Mouse (Mus musculus) heart, embryonic 16.5 days (tissue): ENCODE measurements at regions not wholly inside any gene's neighbourhood (a gene's known extent, or its start where the extent isn't known, plus 50 kb on each side); places are given as distances from the start of the nearest gene placed in this dataset.
"Not testable (repeated sequence)": the region's sequence is repeated elsewhere in the genome, so short reads cannot be mapped to it uniquely, and the experiment has no call there.

Experiments
- ATAC-seq: fragments of 200-750 bp; cut with Nextera tagmentation; replicated peaks from 2 replicates; pipeline ENCODE4 v1.8.0; 2017; ENCODE audit warnings: moderate number of reproducible peaks; ENCODE audit not compliant: insufficient read depth, low FRiP score; ENCODE audit errors: extremely low read depth
- H3K27ac ChIP-seq: fragments of 300-500 bp; sonication (generic); 2 replicates; pipeline ENCODE4 v1.5.1; 2014; ENCODE audit warnings: mild to moderate bottlenecking, low read length, control low read depth, moderate library complexity
- H3K27me3 ChIP-seq: fragments of 300-500 bp; sonication (generic); 2 replicates; pipeline ENCODE4 v1.6.1; 2014; ENCODE audit warnings: low read length, mixed read lengths; ENCODE audit not compliant: control insufficient read depth, insufficient read depth
- H3K36me3 ChIP-seq: fragments of 300-500 bp; sonication (generic); 2 replicates; pipeline ENCODE4 v1.6.1; 2014; ENCODE audit not compliant: control insufficient read depth, insufficient read depth
- H3K4me1 ChIP-seq: fragments of 300-500 bp; sonication (generic); 2 replicates; pipeline ENCODE4 v1.6.1; 2014; ENCODE audit warnings: low read length, mixed read lengths; ENCODE audit not compliant: control insufficient read depth, insufficient read depth
- H3K4me2 ChIP-seq: fragments of 300-500 bp; sonication (generic); 2 replicates; pipeline ENCODE4 v1.6.1; 2014; ENCODE audit warnings: low read depth, mild to moderate bottlenecking, control low read depth, low read length
- H3K4me3 ChIP-seq: fragments of 300-500 bp; sonication (generic); 2 replicates; pipeline ENCODE4 v1.5.1; 2014; ENCODE audit warnings: mild to moderate bottlenecking, control low read depth, low read length
- H3K9ac ChIP-seq: fragments of 300-500 bp; sonication (generic); 2 replicates; pipeline ENCODE4 v1.6.1; 2014; ENCODE audit warnings: low read length, control low read depth
- H3K9me3 ChIP-seq: fragments of 300-500 bp; sonication (generic); replicated peaks from 2 replicates; pipeline ENCODE4 v1.6.1; 2016; ENCODE audit warnings: low read length; ENCODE audit not compliant: control insufficient read depth
- WGBS: fragments of 180-500 bp; shearing (Covaris S2); extraction: QIAGEN DNeasy Blood & Tissue Kit; methylation state at CpG from one replicate; pipeline ENCODE4 v1.1.7; 2014; 5-methylcytosine and 5-hydroxymethylcytosine counted together

- no peak overlapping the region for H3K4me3 ChIP-seq
- WGBS = 72% methylated on average over 15 of the region's 15 CpGs
- ATAC-seq = no peak
- peaks cover 14% of the 10 kb centered on the region for H3K9me3 ChIP-seq
- H3K36me3 ChIP-seq = no peaks in the 10 kb centered on the region
- H3K27me3 ChIP-seq = no peaks in the 10 kb centered on the region
- H3K27ac ChIP-seq = no peak overlapping the region
- H3K9ac ChIP-seq = no peak overlapping the region
- no peaks in the 10 kb centered on the region for H3K4me1 ChIP-seq
- no peak overlapping the region for H3K4me2 ChIP-seq
Measured at GRCm38 (mm10) chr1:35890500-35890900, 177.7 kb upstream of the Hs6st1 start.

- Histone ChIP-seq H3K4me3 (no peak overlapping the region), H3K4me2 (no peak overlapping the region), H3K9me3 (peaks cover 10% of the 10 kb centered on the region), H3K9ac (no peak overlapping the region), H3K27ac (no peak overlapping the region), H3K4me1 (no peaks in the 10 kb centered on the region), H3K27me3 (no peaks in the 10 kb centered on the region), H3K36me3 (no peaks in the 10 kb centered on the region)
- 59% methylated on average over 1 of the region's 1 CpGs for WGBS
- no peak for ATAC-seq
Measured at GRCm38 (mm10) chr1:35899536-35899935, 168.7 kb upstream of the Hs6st1 start.

GRCm38 (mm10) chr1:35904001-35904547, 164.1 kb upstream of the Hs6st1 start:
- ATAC-seq = no peak
- H3K27me3 ChIP-seq = no peaks in the 10 kb centered on the region
- 86% methylated on average over 9 of the region's 9 CpGs for WGBS

GRCm38 (mm10) chr1:35913551-35913950, 154.6 kb upstream of the Hs6st1 start:
- no peak for ATAC-seq
- H3K4me2 ChIP-seq = no peak overlapping the region
- H3K4me3 ChIP-seq = no peak overlapping the region
- no peaks in the 10 kb centered on the region for H3K36me3 ChIP-seq
- WGBS = 84% methylated on average over 4 of the region's 4 CpGs
- H3K9me3 ChIP-seq = peaks cover 3% of the 10 kb centered on the region; the same call in 1 of the 2 replicates
- no peak overlapping the region for H3K27ac ChIP-seq
- no peak overlapping the region for H3K9ac ChIP-seq
- no peaks in the 10 kb centered on the region for H3K27me3 ChIP-seq
- no peaks in the 10 kb centered on the region for H3K4me1 ChIP-seq

More at GRCm38 (mm10) chr1:35904001-35904547, 164.1 kb upstream of the Hs6st1 start:
- no peak overlapping the region for H3K27ac ChIP-seq
- H3K4me1 ChIP-seq = 0 out of 2 replicates have a peak, but pooled peaks cover 2% of the 10 kb centered on the region
- no peak overlapping the region for H3K4me2 ChIP-seq
- H3K9me3 ChIP-seq = no peaks in the 10 kb centered on the region
- no peaks in the 10 kb centered on the region for H3K36me3 ChIP-seq
- no peak overlapping the region for H3K9ac ChIP-seq
- H3K4me3 ChIP-seq = no peak overlapping the region

- H3K36me3 ChIP-seq, H3K4me1 ChIP-seq, H3K9me3 ChIP-seq, H3K27me3 ChIP-seq, H3K27ac ChIP-seq, H3K4me3 ChIP-seq, ATAC-seq, H3K9ac ChIP-seq, H3K4me2 ChIP-seq: not testable (repeated sequence)
- WGBS = 84% methylated on average over 7 of the region's 8 CpGs
Measured at GRCm38 (mm10) chr1:35914175-35914574, 154.0 kb upstream of the Hs6st1 start.

- H3K4me1 ChIP-seq = peaks cover 2% of the 10 kb centered on the region; the same call in 1 of the 2 replicates
- no peak overlapping the region for H3K4me2 ChIP-seq
- peaks cover 3% of the 10 kb centered on the region; the same call in 1 of the 2 replicates for H3K9me3 ChIP-seq
- H3K4me3 ChIP-seq = no peak overlapping the region
- no peaks in the 10 kb centered on the region for H3K36me3 ChIP-seq
- H3K27me3 ChIP-seq = no peaks in the 10 kb centered on the region
- no peak for ATAC-seq
- H3K27ac ChIP-seq = no peak overlapping the region
- no peak overlapping the region for H3K9ac ChIP-seq
- 79% methylated on average over 6 of the region's 6 CpGs for WGBS
Measured at GRCm38 (mm10) chr1:35915526-35915925, 152.7 kb upstream of the Hs6st1 start.

- 75% methylated on average over 12 of the region's 12 CpGs for WGBS
- H3K36me3 ChIP-seq = no peaks in the 10 kb centered on the region
- no peaks in the 10 kb centered on the region for H3K27me3 ChIP-seq
- H3K9me3 ChIP-seq = no peaks in the 10 kb centered on the region
- no peak overlapping the region for H3K9ac ChIP-seq
- ATAC-seq = no peak
- no peak overlapping the region for H3K4me3 ChIP-seq
- no peak overlapping the region for H3K4me2 ChIP-seq
- no peak overlapping the region for H3K27ac ChIP-seq
- peaks cover 10% of the 10 kb centered on the region for H3K4me1 ChIP-seq
Measured at GRCm38 (mm10) chr1:35919840-35920734, 148.1 kb upstream of the Hs6st1 start.

GRCm38 (mm10) chr1:35924796-35925195, 143.4 kb upstream of the Hs6st1 start:
- H3K27me3 ChIP-seq = no peaks in the 10 kb centered on the region
- H3K4me3 ChIP-seq = no peak overlapping the region
- H3K36me3 ChIP-seq = no peaks in the 10 kb centered on the region
- H3K9ac ChIP-seq = no peak overlapping the region
- peaks cover 41% of the 10 kb centered on the region for H3K4me1 ChIP-seq
- WGBS = 76% methylated on average over 4 of the region's 4 CpGs
- H3K4me2 ChIP-seq = no peak overlapping the region
- ATAC-seq = no peak
- H3K9me3 ChIP-seq = no peaks in the 10 kb centered on the region
- H3K27ac ChIP-seq = peak overlapping the region; percentile 99

- Histone ChIP-seq H3K4me2 (no peak overlapping the region), H3K9me3 (no peaks in the 10 kb centered on the region), H3K27me3 (no peaks in the 10 kb centered on the region), H3K27ac (peak overlapping the region; percentile 99), H3K36me3 (no peaks in the 10 kb centered on the region), H3K4me3 (no peak overlapping the region), H3K9ac (no peak overlapping the region; the same call in 1 of the 2 replicates), H3K4me1 (peaks cover 45% of the 10 kb centered on the region)
- ATAC-seq = no peak
- 76% methylated on average over 4 of the region's 4 CpGs for WGBS
Measured at GRCm38 (mm10) chr1:35925301-35925700, 142.9 kb upstream of the Hs6st1 start.
